In genomic region chr10:20490281-20490680, GRCm38 (mm10) we compare ENCODE assay signal across 15 mouse cellular contexts.
"Had no signal": no experiment of that assay in that cellular context is flagged by ENCODE, and none has a peak within 500 bp of the region (broad histone marks: within the 10 kb centered on the region; RNA-seq: fewer than 3 reads in every experiment).

No protein-coding gene starts in this region.

- H3K27me3 ChIP-seq: limb, embryonic 13.5 days; liver, embryonic 13.5 days; midbrain, embryonic 15.5 days; stomach, embryonic 15.5 days had no signal

- H3K27ac ChIP-seq: kidney, postnatal 0 days; layer of hippocampus, adult 2 months; limb, embryonic 10.5 days; limb, embryonic 13.5 days; liver, embryonic 13.5 days; midbrain, embryonic 10.5 days; midbrain, embryonic 15.5 days; stomach, embryonic 15.5 days had no signal

- H3K36me3 ChIP-seq: limb, embryonic 10.5 days; limb, embryonic 13.5 days; liver, embryonic 13.5 days; midbrain, embryonic 10.5 days; midbrain, embryonic 15.5 days; stomach, embryonic 15.5 days had no signal

- DNase-seq: kidney, adult 2 months; layer of hippocampus, adult 9-11 months; liver, embryonic 13.5 days; lung, adult 2 months; lung, postnatal 14 days; lung, postnatal 4 days; right cerebral cortex, postnatal 25 days; spleen, adult 18-20 months had no signal

- H3K9ac ChIP-seq: limb, embryonic 13.5 days; liver, embryonic 13.5 days; midbrain, embryonic 15.5 days; stomach, embryonic 15.5 days had no signal

- H3K4me2 ChIP-seq: limb, embryonic 13.5 days; liver, embryonic 13.5 days; midbrain, embryonic 15.5 days; stomach, embryonic 15.5 days had no signal

- H3K4me3 ChIP-seq: layer of hippocampus, adult 2 months; limb, embryonic 10.5 days; limb, embryonic 13.5 days; liver, embryonic 13.5 days; midbrain, embryonic 10.5 days; midbrain, embryonic 15.5 days; stomach, embryonic 15.5 days had no signal

- ATAC-seq: midbrain, embryonic 15.5 days had no signal

- H3K4me1 ChIP-seq: liver, embryonic 13.5 days; midbrain, embryonic 10.5 days had no signal

- H3K9me3 ChIP-seq: limb, embryonic 10.5 days; limb, embryonic 13.5 days; liver, embryonic 13.5 days; midbrain, embryonic 10.5 days; midbrain, embryonic 15.5 days; stomach, embryonic 15.5 days had no signal
